Comparison of ENCODE assay signal across 28 mouse cellular contexts in genomic region chr2:133481305-133481704, GRCm38 (mm10).
DNase-seq lines count a peak whose midpoint lies in the region; ATAC-seq and TF ChIP-seq lines count a peak whose summit lies in the region.
"Had no signal": no experiment of that assay in that cellular context is flagged by ENCODE, and none has a peak within 500 bp of the region (broad histone marks: within the 10 kb centered on the region; RNA-seq: fewer than 3 reads in every experiment).

No protein-coding gene starts in this region.

- no peak overlapping the region for H3K4me3 ChIP-seq in lung, embryonic 14.5 days (ENCODE audit: low read depth, low read length)
- H3K4me3 ChIP-seq in lung, adult 2 months (replicated peaks; ENCODE audit: extremely low read depth, low read depth, low read length), result no peak overlapping the region
- no peak overlapping the region for H3K4me3 ChIP-seq in macrophage (ENCODE audit: inconsistent target)
- H3K4me3 ChIP-seq in stomach, postnatal 0 days (ENCODE audit: low read depth, low read length), result no peak overlapping the region
- H3K4me3 ChIP-seq: erythroblast, embryonic 14.5 days; forebrain, embryonic 12.5 days; heart, embryonic 13.5 days; limb, embryonic 10.5 days; limb, embryonic 15.5 days; neural tube, embryonic 15.5 days had no signal

- no peaks in the 10 kb centered on the region for H3K9me3 ChIP-seq in lung, embryonic 14.5 days (ENCODE audit: low read depth, low read length)
- no peaks in the 10 kb centered on the region for H3K9me3 ChIP-seq in stomach, postnatal 0 days (ENCODE audit: control insufficient read depth, low read length)
- H3K9me3 ChIP-seq: forebrain, embryonic 12.5 days; heart, embryonic 13.5 days; limb, embryonic 10.5 days; limb, embryonic 15.5 days; neural tube, embryonic 15.5 days had no signal

- H3K27ac ChIP-seq in lung, embryonic 14.5 days (ENCODE audit: low read depth), result no peak overlapping the region
- peak overlapping the region; percentile 90 for H3K27ac ChIP-seq in macrophage
- H3K27ac ChIP-seq in stomach, postnatal 0 days (replicated peaks), result 0 out of 2 replicates have a peak overlapping the region, but pooled peaks have one; percentile 35
- H3K27ac ChIP-seq: forebrain, embryonic 12.5 days; heart, embryonic 13.5 days; hindbrain, embryonic 14.5 days; kidney, postnatal 0 days; limb, embryonic 10.5 days; limb, embryonic 15.5 days; neural tube, embryonic 15.5 days had no signal

- ATAC-seq in lung, embryonic 14.5 days (ENCODE audit: insufficient read depth), result peak; percentile 21; the same call in 1 of the 2 replicates
- peak; percentile 18; the same call in 1 of the 2 replicates for ATAC-seq in stomach, postnatal 0 days (ENCODE audit: low FRiP score, low TSS enrichment)
- ATAC-seq: Patski had no signal

- TF ChIP-seq EP300 in stomach, postnatal 0 days (optimal IDR thresholded peaks at IDR 0.05), result no peak

- no peaks in the 10 kb centered on the region for H3K27me3 ChIP-seq in lung, embryonic 14.5 days (ENCODE audit: insufficient read depth, low read length)
- H3K27me3 ChIP-seq in stomach, postnatal 0 days (ENCODE audit: control insufficient read depth, insufficient read depth, low read length), result no peaks in the 10 kb centered on the region
- H3K27me3 ChIP-seq: forebrain, embryonic 12.5 days; heart, embryonic 13.5 days; limb, embryonic 15.5 days; neural tube, embryonic 15.5 days; Patski had no signal

- peak; percentile 53 to 54 for DNase-seq in cerebellum, postnatal 10 days
- no peak for DNase-seq in cerebellum, postnatal 36 days
- no peak for DNase-seq in lung, embryonic 14.5 days
- no peak for DNase-seq in lung, adult 2 months
- DNase-seq in stomach, postnatal 0 days (ENCODE audit: low spot score), result no peak
- DNase-seq in neural tube, embryonic 10.5 days (ENCODE audit: extremely low spot score, low spot score), result no peak
- no peak for DNase-seq in heart, adult 11 months
- DNase-seq: adrenal gland, postnatal 14 days; gastrocnemius, postnatal 14 days; heart, postnatal 10 days; kidney, adult 8-10 months; kidney, postnatal 4 days; lung, postnatal 36 days; midbrain, embryonic 14.5 days; retina, postnatal 1 day; right cerebral cortex, postnatal 14 days; thymus, adult 2 months; thymus, postnatal 36 days had no signal

- H3K36me3 ChIP-seq in lung, embryonic 14.5 days (ENCODE audit: insufficient read depth), result no peaks in the 10 kb centered on the region
- no peaks in the 10 kb centered on the region for H3K36me3 ChIP-seq in macrophage (ENCODE audit: inconsistent target)
- H3K36me3 ChIP-seq in stomach, postnatal 0 days (ENCODE audit: control insufficient read depth, insufficient read depth, low read length), result no peaks in the 10 kb centered on the region
- H3K36me3 ChIP-seq: forebrain, embryonic 12.5 days; heart, embryonic 13.5 days; limb, embryonic 10.5 days; limb, embryonic 15.5 days; neural tube, embryonic 15.5 days had no signal

- H3K9ac ChIP-seq in lung, embryonic 14.5 days, result no peak overlapping the region
- no peak overlapping the region for H3K9ac ChIP-seq in stomach, postnatal 0 days (ENCODE audit: low read length)
- H3K9ac ChIP-seq: forebrain, embryonic 12.5 days; heart, embryonic 13.5 days; hindbrain, embryonic 14.5 days; limb, embryonic 15.5 days; neural tube, embryonic 15.5 days had no signal

- WGBS in lung, embryonic 14.5 days, result 87% methylated on average over 6 of the region's 6 CpGs
- 79% methylated on average over 6 of the region's 6 CpGs for WGBS in lung, adult 2 months
- WGBS in macrophage (ENCODE audit: missing documents), result 83% methylated on average over 6 of the region's 6 CpGs
- 74% methylated on average over 6 of the region's 6 CpGs for WGBS in stomach, postnatal 0 days

- no peaks in the 10 kb centered on the region for H3K4me1 ChIP-seq in lung, embryonic 14.5 days (ENCODE audit: insufficient read depth)
- peaks cover 3% of the 10 kb centered on the region; the same call in 1 of the 2 replicates for H3K4me1 ChIP-seq in lung, adult 2 months (ENCODE audit: control insufficient read depth, insufficient read depth, low read length)
- no peaks in the 10 kb centered on the region for H3K4me1 ChIP-seq in stomach, postnatal 0 days (replicated peaks; ENCODE audit: control insufficient read depth, insufficient read depth)
- H3K4me1 ChIP-seq: forebrain, embryonic 12.5 days; heart, embryonic 13.5 days; limb, embryonic 10.5 days; limb, embryonic 15.5 days; neural tube, embryonic 15.5 days had no signal

- TF ChIP-seq POLR2A in lung, adult 2 months (IDR thresholded peaks at IDR 0.05; ENCODE audit: borderline replicate concordance, extremely low read depth, low read depth, low read length), result no peak

- no peaks in the 10 kb centered on the region for H3K79me2 ChIP-seq in macrophage (ENCODE audit: inconsistent target)

- H3K4me2 ChIP-seq in lung, embryonic 14.5 days, result no peak overlapping the region
- H3K4me2 ChIP-seq in stomach, postnatal 0 days (replicated peaks; ENCODE audit: low read depth), result no peak overlapping the region
- H3K4me2 ChIP-seq: forebrain, embryonic 12.5 days; heart, embryonic 13.5 days; hindbrain, embryonic 14.5 days; limb, embryonic 15.5 days; neural tube, embryonic 15.5 days had no signal

- TF ChIP-seq CTCF in lung, embryonic 14.5 days (IDR thresholded peaks at IDR 0.05; ENCODE audit: low read depth), result no peak
- TF ChIP-seq CTCF in lung, adult 2 months (IDR thresholded peaks at IDR 0.05; ENCODE audit: insufficient read depth, low read length), result no peak
- 0 out of 2 replicates have a peak, but pooled peaks have one; percentile 16 for TF ChIP-seq CTCF in stomach, postnatal 0 days (IDR thresholded peaks at IDR 0.05; ENCODE audit: low read depth)

Comparison
In these comparisons a context has a peak if more than half of its experiments do, and no peak if none do; other contexts are left out.
1. DNase-seq: peak in cerebellum, postnatal 10 days (2 of 2); none in cerebellum, postnatal 36 days (0 of 2), lung, embryonic 14.5 days (single experiment), lung, adult 2 months (single experiment), stomach, postnatal 0 days (single experiment), neural tube, embryonic 10.5 days (single experiment) and heart, adult 11 months (single experiment).